Mouse (Mus musculus) hindbrain, embryonic 12.5 days (tissue): Measurements from ENCODE around the gene 1700031F05Rik. TPM values are rescaled to one million over a fixed set of nuclear protein-coding genes. Genes with fewer than 3 reads are reported as not detected.
"Not testable (repeated sequence)": the region's sequence is repeated elsewhere in the genome, so short reads cannot be mapped to it uniquely, and the experiment has no call there.

Experiments
- ATAC-seq: fragments of 200-750 bp; cut with Nextera tagmentation; 2 replicates; pipeline ENCODE4 v1.8.0; 2017; ENCODE audit warnings: moderate TSS enrichment; ENCODE audit not compliant: low FRiP score
- H3K27ac ChIP-seq: fragments of 300-500 bp; sonication (generic); 2 replicates; pipeline ENCODE4 v1.5.1; 2016; ENCODE audit warnings: mild to moderate bottlenecking
- H3K27me3 ChIP-seq: fragments of 300-500 bp; sonication (generic); 2 replicates; pipeline ENCODE4 v1.6.1; 2016; ENCODE audit warnings: mild to moderate bottlenecking
- H3K36me3 ChIP-seq: fragments of 300-500 bp; sonication (generic); 2 replicates; pipeline ENCODE4 v1.6.1; 2016; ENCODE audit warnings: mild to moderate bottlenecking
- H3K4me1 ChIP-seq: fragments of 300-500 bp; sonication (generic); 2 replicates; pipeline ENCODE4 v1.6.1; 2016
- H3K4me2 ChIP-seq: fragments of 300-500 bp; sonication (generic); replicated peaks from 2 replicates; pipeline ENCODE4 v1.6.1; 2016; ENCODE audit warnings: mild to moderate bottlenecking
- H3K4me3 ChIP-seq: fragments of 300-500 bp; sonication (generic); 2 replicates; pipeline ENCODE4 v1.5.1; 2016; ENCODE audit warnings: mild to moderate bottlenecking
- H3K9ac ChIP-seq: fragments of 300-500 bp; sonication (generic); 2 replicates; pipeline ENCODE4 v1.6.1; 2016; ENCODE audit warnings: mild to moderate bottlenecking, moderate library complexity
- H3K9me3 ChIP-seq: fragments of 300-500 bp; sonication (generic); replicated peaks from 2 replicates; pipeline ENCODE4 v1.6.1; 2016; ENCODE audit warnings: mild to moderate bottlenecking
- WGBS: fragments of 180-500 bp; shearing (Covaris S2); methylation state at CpG from one replicate; pipeline ENCODE4 v1.1.7; 2016; 5-methylcytosine and 5-hydroxymethylcytosine counted together
- polyA plus RNA-seq: library from polyadenylated mRNA; unstranded; fragments of >200 nt; fragmentation: Nextera tagmentation; extraction: Ambion mirVana; gene quantifications from 2 replicates; pipeline ENCODE4 v1.2.1, GENCODE M21; 2016

Gene 1700031F05Rik
- not detected in 2 replicates for polyA plus RNA-seq

DNA sequence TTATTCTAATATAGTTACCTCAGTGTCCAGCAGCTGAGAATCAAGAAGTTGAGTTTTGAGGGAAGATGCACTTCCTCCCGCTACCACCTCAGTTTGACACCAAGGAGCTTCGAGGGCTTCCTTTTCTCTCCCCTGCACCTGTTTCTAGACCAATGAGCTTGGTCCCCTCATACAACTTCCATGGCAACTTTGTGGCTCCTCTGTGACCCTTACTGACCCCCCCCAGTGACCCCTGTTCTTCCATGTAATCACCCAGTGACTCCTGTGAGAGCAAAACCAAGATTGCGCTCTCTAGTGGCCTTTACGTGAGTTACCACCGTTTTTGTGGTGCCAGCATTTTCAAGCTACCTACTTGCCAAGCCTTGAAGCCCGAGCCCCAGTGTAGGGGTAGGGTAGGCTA, at the start of gene 1700031F05Rik:
Gene 1700031F05Rik (minus strand): TSS at position 101 of the 400 bp plus-strand sequence.
- Histone ChIP-seq H3K27ac (no peak within 1 kb of the TSS), H3K9ac (no peak within 1 kb of the TSS), H3K36me3 (no peaks in the 10 kb centered on the region), H3K4me1 (no peaks in the 10 kb centered on the region), H3K9me3 (no peaks in the 10 kb centered on the region), H3K4me2 (no peak within 1 kb of the TSS), H3K4me3 (no peak within 1 kb of the TSS), H3K27me3 (peaks cover 5% of the 10 kb centered on the region; the same call in 1 of the 2 replicates)
- 93% methylated on average over 6 of the region's 6 CpGs for WGBS
- no peak for ATAC-seq

DNA sequence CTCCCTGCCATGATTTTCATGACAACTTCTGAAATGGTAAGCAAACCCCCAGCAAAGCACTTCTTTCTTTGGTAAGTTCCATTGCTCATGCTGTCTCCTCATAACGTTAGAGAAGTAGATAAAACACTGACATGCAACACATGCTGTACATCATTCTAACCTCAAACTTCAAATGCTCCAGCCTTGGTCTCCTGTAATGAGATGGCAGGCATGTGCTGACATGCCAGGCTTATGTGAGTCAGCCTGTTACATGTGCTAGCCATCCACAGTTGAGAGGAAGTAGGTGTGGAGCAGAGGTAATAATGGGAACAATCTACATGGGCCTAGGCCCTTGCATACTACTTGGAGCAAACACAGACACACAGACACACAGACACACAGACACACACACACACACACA, 47.1 kb upstream of the 1700031F05Rik start:
- H3K27ac ChIP-seq, H3K9me3 ChIP-seq, H3K36me3 ChIP-seq, H3K9ac ChIP-seq, H3K4me1 ChIP-seq, H3K4me3 ChIP-seq, ATAC-seq, H3K4me2 ChIP-seq, H3K27me3 ChIP-seq: not testable (repeated sequence)
- 84% methylated on average over 1 of the region's 1 CpGs for WGBS

DNA sequence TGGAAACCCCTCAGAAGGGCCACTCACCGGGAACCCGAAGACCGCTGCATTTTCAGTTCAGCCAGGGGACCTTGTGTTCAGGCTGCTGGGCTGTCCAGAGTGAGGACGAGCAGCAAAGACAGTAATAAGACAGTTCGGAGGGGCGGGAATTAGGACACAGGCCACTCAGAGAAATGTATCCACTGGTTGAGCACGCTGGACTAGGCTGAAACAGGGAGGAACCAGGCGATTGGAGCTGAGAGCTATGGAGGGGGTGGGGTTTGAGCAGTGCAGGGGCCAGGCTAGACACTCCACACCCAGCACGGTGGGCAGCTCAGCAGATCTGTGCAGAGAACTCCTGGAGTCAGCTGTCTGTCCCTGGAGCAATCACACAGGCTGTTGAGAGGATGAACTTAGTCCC, 40.8 kb upstream of the 1700031F05Rik start, which contains the start of the genes Dmrtc1a and 1700011M02Rik:
Gene Dmrtc1a (minus strand): TSS at position 101 of the 400 bp plus-strand sequence.
Gene 1700011M02Rik (plus strand): TSS at position 319 of the 400 bp plus-strand sequence.
- H3K4me3 ChIP-seq, H3K9ac ChIP-seq, H3K4me1 ChIP-seq, ATAC-seq, H3K27ac ChIP-seq, H3K36me3 ChIP-seq, H3K9me3 ChIP-seq, H3K4me2 ChIP-seq: not testable (repeated sequence)
- WGBS, result 88% methylated on average over 7 of the region's 9 CpGs
- H3K27me3 ChIP-seq, result peaks cover 25% of the 10 kb centered on the region; the same call in 1 of the 2 replicates

DNA sequence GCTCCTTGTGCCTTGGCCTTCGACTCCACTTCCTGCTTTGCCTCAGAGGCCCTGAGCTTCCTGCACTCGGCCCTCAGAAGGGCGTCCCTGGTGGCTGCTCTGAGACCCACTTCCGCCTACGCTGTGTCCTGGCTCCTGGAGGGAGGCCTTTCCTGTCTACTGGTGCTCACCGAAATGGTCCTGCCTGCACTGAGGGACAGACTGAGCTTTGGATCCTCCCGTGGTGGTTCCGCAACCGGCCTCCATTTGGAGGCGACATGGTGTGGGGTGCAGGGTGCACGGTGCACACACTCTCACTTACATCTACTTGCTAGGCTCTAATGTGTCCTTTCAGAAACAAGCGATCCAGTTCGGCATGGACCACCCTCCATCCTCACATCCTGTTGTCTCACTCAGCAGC, 13.3 kb downstream of the 1700031F05Rik start, which contains the start of gene Dmrtc1c2:
Gene Dmrtc1c2 (minus strand): TSS at position 101 of the 400 bp plus-strand sequence.
- ATAC-seq, H3K27ac ChIP-seq, H3K9me3 ChIP-seq, H3K4me2 ChIP-seq, H3K4me3 ChIP-seq, H3K4me1 ChIP-seq, H3K9ac ChIP-seq, H3K27me3 ChIP-seq, H3K36me3 ChIP-seq: not testable (repeated sequence)
- 77% methylated on average over 5 of the region's 13 CpGs for WGBS

DNA sequence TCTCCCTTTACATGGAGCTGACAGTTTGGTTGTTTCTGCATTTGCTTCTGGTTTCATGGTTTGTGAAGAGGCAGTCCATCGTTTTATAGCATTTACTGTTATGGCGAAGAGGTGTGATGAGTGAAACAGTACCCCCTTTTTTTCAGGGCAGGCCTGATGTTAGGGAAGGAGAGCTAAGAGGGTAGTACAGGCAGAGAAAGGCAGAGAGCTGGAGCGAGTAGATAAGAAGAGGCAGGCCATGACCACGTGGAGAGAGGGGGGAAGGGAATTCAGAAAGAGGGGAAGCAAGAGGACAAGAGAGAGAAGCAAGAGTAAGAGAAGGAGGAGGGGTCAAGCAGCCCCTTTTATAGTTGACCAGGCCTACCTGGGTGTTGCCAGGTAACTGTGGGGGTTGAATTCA, 55.5 kb downstream of the 1700031F05Rik start:
- H3K36me3 ChIP-seq, result no peaks in the 10 kb centered on the region
- H3K27ac ChIP-seq, result no peak overlapping the region
- H3K4me2 ChIP-seq, result no peak overlapping the region
- peaks cover 9% of the 10 kb centered on the region for H3K27me3 ChIP-seq
- 60% methylated on average over 4 of the region's 4 CpGs for WGBS
- ATAC-seq, result no peak
- H3K4me1 ChIP-seq, result no peaks in the 10 kb centered on the region
- H3K9ac ChIP-seq, result no peak overlapping the region
- H3K4me3 ChIP-seq, result no peak overlapping the region
- H3K9me3 ChIP-seq, result no peaks in the 10 kb centered on the region

Other genes with a start within 250 kb of the 1700031F05Rik start
- 7.8 and 9.5 TPM in 2 replicates for gene Phka1, start 223.7 kb downstream of the 1700031F05Rik start, polyA plus RNA-seq
- gene Gm3880, start 181.0 kb downstream of the 1700031F05Rik start, polyA plus RNA-seq, result not detected in 2 replicates
- gene Gm9112, start 160.3 kb downstream of the 1700031F05Rik start, polyA plus RNA-seq, result not detected in 2 replicates
- gene Dmrtc1b, start 160.1 kb downstream of the 1700031F05Rik start, polyA plus RNA-seq, result not detected in 2 replicates
- gene Dmrtc1c1, start 65.0 kb downstream of the 1700031F05Rik start, polyA plus RNA-seq, result not detected in 2 replicates
- gene Dmrtc1c2, start 13.4 kb downstream of the 1700031F05Rik start, polyA plus RNA-seq, result not detected in 2 replicates
- 0.74 and 0.80 TPM in 2 replicates for gene Dmrtc1a, start 40.7 kb upstream of the 1700031F05Rik start, polyA plus RNA-seq
- gene 1700011M02Rik, start 40.9 kb upstream of the 1700031F05Rik start, polyA plus RNA-seq, result not detected in 2 replicates
- gene 1700018G05Rik, start 60.4 kb upstream of the 1700031F05Rik start, polyA plus RNA-seq, result not detected in 2 replicates